Mouse (Mus musculus): ENCODE results near the gene Smc1b.

Gene Smc1b

DNA sequence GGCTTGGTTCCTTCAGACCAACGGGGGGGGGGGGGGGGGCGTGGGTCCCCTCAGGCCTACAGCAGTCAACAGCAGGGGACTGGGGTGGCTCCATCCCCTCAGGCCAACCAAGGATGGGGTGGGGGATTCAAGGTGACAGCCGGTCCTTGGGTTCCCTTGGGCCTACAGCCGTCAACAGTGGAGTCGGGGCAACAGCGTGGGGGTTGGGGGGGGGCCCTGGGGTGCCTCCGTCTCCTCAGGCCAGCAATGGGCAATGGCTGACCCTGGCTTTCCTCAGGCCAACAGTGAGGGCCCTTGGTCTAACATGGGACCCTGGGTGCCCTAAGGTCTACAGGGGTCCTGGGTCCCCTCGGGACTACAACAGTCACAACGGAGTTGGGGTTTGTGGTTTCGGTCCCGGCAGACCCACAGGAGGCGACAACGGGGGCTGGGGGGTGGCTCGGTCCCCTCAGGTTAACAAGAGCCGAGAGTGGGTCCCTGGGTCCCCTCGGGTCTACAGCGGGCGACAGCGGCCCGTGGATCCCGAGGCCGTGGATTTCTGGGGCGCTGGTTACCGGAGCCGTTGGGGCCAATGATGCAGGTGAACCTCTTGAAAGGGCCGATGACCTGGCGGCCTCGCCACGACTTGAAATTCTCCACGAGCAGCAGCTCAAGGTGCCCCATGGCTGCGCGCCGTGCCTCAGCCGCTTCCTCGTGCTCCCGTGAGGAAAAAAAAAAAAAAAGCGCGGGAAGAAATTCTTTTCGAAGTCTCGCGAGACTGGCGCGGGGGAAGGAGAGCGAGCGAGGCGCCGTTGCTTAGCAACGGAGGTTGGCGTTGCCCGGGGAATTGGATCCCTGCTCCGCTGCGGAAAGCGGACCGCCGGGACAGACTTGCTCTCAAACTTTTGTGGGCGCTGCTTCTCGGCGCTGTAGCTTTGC is at the start of gene Smc1b, which contains the start of gene Ribc2:
Smc1b (minus strand) TSS at position 690 of the 918 bp plus-strand sequence.
Ribc2 (plus strand) TSS at position 804 of the 918 bp plus-strand sequence.
- peak; percentile 28 for DNase-seq (ENCODE audit: low spot score)

DNA sequence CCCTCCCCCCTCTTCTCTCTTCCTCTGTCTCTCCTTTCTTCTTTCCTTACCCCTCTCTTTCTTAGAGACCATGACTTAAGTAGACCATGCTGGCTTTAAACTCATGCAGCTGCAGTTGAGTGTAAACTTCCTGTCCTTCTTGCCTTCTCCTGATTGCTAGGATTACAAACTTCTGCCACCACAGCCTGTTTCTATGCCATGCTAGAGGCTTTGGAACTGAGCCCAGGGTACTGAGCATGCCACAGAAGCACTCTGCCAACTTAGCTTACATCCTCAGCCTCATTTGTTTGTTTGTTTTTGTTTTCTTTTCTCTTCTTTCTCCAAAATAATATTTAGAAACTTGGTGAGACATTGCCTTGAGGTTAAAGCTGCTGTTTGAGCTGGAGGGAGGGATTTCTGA is 48.6 kb upstream of the Smc1b start:
- no peak for DNase-seq (ENCODE audit: low spot score)

DNA sequence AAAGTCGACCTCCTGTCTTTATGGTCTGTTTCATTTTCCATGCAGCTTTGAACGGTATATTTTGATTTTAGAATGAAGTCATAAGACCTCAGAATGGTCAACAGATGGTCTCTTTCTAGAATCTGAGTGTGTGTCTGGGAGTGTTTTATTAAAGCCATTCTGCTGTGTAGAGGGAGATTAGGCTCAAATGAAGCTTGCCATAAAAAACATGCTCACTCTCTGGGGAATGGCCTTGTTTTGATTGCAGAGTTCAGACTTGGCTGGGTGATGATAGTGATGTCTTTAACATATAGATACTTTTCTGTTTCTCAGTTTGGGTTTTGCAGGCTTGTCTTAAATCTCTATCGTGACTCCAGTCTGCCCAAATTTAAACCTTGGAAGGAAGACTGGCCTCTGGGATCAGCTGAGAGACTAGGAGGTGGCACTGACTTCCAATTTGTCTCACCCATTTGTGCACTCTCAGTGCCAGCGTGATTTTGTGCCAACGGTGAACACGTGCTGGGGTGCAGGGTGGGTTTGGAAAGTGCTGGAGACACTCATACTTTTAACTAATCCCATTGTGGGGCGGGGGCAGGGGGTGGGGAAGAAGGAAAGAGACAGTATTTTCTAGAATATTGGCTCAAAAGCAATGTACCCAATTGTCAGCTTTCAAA is 47.9 kb upstream of the Smc1b start:
- no peak for DNase-seq (ENCODE audit: low spot score)

DNA sequence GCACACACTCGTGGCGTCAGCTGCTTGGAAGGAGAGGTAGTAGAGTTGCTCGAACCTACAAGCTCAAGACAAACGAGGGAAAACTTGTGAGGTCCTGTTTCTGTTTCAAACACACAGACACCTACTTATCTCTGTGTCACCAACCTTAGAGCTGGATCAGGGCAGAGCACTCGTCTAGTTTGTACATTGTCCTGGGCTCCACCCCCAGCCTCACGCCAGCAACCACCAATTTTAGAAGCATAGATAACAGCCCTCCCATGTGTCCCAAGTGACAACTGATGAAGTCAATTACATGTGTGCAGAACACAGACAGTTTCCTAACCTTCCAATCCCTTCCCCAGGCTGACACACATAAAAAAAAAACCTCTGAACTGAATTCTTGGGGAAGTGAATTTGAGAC is 46.4 kb upstream of the Smc1b start:
- no peak for DNase-seq (ENCODE audit: low spot score)

DNA sequence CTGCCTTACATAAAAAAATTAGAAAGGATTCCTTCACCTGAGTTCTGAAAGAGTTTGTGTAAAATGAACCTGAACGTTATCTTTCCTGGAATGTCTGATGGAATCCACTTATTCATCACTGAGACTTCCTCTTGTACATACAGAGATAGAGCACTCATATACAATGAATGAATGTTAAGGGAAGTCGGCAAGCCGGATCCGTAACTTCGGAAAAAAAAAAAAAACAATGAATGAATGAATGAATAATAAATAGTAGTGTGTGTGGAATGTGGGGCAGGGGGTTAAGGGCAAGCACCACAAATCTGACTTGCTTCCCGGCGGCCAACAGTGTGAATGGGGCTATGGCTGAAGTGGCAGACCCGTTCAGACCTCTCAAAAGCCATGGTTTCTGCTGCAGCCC is 45.8 kb upstream of the Smc1b start:
- DNase-seq (ENCODE audit: low spot score) = no peak

DNA sequence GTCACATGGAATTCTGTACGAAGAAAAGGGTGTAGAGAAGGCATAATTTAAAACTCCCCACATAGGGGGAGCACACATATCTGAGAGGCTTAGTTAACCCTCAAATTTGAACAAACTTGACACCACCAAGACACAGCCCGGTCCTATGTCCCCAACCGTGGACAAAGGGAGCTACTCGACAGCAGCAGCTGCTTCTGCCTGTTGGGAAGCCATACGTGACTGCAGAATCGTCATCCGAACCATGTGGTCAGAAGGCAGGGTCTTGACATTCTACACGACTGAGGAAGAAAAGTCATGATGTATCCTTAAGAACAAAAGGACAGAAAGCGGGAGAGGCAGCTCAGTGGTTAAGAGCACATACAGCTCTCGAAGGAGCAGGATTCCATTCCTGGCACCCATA is 42.3 kb upstream of the Smc1b start:
- no peak for DNase-seq (ENCODE audit: low spot score)

DNA sequence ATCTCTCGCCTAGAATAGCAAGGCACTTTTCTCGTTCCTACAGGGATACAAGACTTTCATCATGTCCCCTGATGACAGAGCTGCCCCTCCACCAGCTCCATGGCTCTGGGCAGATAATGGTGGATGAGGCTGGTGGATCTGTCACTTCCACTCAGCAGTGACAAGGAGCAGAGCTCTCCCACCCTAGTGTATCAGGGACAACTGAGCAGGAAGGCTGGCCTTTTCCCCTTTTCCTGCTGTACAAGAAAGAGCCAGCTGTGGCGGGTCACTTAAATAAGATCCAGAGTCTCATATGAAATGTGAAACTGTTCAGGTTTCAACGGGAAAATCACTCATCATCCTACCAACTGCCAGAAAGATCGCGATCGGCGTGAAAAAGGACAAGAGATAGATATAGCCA is 41.7 kb upstream of the Smc1b start:
- DNase-seq (ENCODE audit: low spot score) = no peak

DNA sequence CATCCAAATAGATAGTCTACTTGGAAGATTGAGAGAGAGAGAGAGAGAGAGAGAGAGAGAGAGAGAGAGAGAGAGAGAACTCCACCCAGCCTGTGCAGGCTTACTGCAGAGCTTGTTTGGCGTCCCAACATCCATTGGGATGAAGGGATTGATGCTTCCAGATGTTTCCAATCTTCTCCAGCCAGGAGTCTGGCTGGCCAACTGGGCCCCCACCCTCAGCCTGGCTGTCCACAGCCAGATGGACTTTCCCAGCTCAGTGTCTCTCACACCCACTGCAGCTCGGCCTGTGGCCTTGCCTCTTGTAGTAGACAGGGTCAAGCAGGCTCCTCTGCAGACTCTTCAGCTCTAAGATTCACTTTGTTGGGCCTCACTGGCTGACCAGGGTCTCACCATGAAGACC is 40.3 kb upstream of the Smc1b start:
- DNase-seq (ENCODE audit: low spot score) = no peak

DNA sequence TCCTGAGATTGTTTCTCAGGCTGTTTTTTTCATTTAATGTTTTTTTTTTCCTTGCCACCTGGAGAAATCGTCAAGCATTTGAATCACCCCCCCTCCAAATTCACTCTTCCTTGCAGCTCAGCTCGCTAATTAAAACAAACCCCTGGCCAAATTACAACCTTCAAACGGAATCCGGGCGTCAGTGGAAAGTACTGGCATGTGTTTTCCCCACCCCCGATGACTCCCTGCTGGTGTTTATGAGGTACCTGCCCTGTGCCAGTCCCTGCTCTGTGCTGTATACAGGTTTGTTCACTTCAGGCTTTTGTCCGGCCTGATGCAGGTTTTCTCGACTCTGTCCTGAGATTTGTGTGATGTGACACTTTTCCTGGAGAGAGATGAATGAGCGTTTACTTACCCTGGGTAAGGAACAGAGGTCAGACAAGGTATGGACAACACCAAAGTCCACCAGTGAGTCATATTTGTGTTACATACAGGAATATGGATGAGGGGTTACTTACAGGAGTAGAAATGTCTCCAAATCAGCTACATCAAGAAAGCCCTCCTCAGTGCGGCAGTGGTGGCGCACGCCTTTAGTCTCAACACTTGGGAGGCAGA is 35.4 kb upstream of the Smc1b start:
- no peak for DNase-seq (ENCODE audit: low spot score)

DNA sequence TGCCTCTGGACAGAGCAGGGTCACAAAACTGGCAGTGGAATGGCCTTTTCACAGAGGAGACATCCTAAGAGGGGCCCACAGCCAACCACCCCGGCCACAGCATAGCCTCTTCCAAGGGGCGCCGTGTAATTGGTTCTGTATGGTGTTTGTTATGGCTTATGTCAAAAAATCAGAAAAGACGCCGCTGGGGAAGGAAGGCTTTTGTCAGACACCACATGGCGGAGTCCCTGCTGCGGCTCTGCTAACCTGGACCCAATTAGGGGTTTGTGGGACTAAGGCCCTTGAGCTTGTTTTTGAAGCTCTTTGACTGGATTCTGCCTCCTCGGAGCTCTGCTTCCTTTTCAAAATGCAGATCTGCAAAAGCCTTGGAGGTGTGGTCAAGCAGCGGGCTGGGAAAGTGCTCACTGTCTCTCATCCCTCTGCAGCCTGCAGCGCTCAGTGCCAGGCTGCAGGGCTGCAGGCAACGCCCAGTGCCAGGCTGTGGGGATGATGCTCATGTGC is 34.7 kb upstream of the Smc1b start:
- no peak for DNase-seq (ENCODE audit: low spot score)

DNA sequence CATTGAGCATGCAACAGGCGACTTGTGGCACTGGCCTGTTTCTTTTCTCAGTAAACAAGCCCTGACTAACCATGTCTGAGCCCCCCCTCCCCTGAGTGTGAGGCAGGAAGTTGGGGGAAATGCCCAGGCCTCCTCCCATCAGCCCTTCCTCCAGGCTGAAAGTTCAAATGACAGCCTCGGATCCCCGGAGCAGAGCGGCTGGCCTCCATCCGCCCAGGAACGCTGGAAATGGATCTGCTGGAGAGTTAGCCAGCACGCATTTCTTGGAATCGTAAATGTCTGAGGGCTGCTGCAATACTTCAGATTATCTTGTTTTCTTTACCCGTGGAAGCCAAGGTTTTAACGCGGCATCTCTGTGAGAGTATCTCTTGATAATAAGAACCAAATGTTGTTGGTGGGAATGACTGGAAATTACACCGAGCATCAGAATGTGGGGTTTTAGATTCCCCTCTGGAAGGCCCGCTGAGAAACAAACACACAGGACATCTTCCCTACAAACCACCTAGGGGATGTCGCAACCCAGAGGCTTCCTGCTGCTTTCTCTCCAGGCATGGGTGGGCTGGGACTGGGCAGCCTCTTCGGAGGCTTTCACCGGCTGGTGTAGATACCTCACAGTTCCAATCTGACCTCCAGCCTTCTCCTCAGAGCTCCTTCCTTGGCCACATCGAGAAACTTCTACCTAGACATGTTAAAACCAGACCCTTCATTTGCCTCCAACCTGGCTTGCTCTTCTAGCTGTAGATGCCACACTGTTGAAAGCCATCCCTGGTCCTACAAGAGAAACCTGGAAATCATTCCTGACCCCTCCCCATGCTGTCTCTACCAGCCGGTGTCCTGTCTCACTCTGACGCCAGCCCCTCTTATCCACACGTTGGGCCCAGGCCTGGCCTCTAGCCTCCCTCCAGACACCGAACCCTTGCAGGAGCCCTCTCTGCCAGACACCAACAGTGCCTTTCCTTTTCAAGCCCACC is 31.2 kb upstream of the Smc1b start:
- no peak for DNase-seq (ENCODE audit: low spot score)

DNA sequence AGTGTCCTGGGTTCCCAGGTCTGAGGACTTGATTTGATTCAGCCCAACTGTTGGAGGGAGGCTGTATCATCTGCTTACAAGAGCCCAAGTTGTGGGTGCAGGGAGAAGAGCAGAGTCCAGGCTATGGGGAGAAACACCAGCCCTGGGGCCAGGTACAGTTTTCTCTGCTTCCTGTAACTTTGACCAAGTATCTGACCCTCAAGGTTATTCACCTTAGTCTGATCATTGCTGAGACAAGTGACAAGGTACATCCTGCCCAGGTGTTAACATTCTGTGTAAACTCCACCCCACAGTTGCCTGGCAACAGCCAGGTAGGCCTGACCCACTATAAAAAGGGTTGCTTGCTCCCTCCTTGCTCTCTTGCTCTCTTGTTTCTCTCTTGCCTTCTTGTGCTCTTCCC is 29.7 kb upstream of the Smc1b start:
- DNase-seq (ENCODE audit: low spot score) = no peak

DNA sequence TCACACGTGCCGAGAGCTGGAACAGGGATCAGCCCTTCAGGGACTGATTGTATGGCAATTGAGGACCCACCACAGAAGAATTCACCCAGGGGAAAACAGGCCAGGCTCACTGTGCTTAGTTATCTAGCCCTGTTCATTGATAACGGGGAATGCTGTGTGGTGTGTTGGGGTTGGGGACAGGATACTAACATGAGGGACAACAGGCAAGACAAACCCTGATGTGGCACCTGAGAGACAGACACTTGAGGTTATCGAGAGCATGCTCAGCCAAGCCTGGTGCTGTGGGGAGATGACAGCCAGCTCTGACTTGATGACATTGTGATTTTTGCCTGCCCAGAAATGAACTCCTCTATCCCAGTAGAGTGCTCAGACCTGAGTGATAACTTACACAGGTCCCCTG is 24.4 kb upstream of the Smc1b start:
- no peak for DNase-seq (ENCODE audit: low spot score)

DNA sequence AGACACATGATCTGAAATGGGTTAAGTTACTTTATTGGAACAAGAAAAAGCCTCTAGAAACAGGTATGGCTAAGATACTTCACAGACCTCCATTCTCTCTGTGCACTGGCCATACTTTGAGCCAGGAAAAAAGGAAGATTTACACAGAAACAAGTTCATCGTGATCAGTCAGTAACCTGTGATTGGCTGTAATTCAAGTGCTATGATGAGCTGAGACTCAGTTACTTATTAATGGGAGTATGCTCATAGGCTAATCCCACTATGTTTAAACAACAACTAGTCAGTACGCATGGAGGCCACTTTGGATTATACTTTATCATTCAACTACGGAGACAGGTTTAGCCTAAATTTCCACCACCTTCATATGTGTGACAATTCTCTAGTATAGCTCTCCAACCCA is 22.3 kb upstream of the Smc1b start:
- DNase-seq (ENCODE audit: low spot score) = no peak

DNA sequence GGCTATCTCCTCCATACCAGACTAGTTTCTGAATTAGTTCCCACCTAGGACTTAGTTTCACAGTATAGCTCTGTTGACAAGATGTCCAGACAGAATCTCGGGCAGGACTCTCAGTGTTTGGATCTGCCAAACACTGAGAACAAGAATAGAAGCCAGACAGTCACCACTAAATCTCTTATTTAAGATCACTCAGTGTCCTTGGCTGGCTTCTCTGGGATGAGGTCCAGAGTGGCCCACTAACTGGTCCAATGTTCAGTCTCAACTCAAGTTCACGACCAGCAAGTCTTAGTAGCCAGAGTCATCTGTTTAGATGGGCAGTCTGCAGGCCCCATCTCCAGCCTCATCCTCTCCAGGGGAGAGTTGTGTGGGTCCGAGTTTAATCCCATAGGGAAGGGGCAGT is 20.8 kb upstream of the Smc1b start:
- DNase-seq (ENCODE audit: low spot score) = no peak

DNA sequence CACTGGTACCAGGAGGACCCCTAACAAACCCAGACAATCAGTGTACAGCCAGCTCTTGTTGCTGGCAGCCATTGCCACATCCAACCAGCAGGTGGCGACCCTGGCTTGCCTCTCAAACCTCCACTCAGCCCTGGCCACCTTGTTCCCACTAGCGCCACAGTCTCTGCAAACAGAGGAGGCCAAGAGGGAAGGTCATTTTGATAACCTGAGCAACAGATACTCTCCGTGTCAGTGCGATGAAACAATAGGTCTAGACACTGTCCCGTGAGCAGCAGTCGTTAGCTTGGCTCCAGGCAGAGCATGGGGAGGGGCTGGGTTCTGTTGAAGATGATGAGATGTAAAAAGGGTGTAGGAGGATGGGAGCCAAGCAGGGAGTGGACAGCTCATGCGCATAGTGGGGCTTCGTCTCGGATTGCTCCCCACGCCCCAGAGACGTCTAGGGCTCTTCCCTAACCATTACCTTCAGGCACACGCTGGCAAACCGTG is 19.7 kb upstream of the Smc1b start:
- peak; percentile 33 for DNase-seq (ENCODE audit: low spot score)

DNA sequence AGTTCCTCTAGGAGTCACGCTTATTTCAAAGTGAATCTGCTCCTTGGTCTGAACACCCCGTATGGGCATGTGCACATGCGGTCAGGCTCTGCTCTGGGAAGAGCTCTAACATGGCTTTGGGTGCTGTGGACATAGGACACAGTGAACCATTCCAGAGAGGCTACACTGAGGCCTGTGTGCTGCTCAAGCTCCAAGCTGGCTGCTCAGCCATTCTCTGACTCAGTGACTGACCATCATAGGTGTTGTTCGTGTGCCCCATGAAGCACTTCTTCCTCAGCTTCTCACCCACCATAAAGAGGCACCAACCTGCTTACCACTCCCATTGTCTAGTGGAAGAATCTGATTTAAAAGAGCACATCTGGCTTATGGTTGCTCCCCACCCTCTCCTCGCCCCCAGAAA is 12.5 kb upstream of the Smc1b start:
- no peak for DNase-seq (ENCODE audit: low spot score)

DNA sequence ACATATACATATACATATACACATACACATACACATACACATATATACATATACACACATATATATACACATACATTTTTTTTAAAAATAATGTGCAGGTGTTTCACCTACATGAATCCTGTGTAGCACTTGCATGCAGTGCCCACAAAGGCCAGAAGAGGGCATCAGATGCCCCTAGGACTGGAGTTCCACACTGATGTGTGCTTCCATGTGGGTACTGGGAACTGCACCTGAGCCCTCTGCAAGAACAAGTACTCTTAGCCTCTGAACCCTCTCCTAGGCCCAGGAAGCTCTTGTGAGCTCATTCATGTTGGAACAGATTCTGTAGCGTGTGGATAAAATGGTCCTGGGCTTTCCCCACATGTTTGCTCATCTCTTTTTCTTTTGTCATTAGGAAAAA is 12.0 kb upstream of the Smc1b start:
- no peak for DNase-seq (ENCODE audit: low spot score)

DNA sequence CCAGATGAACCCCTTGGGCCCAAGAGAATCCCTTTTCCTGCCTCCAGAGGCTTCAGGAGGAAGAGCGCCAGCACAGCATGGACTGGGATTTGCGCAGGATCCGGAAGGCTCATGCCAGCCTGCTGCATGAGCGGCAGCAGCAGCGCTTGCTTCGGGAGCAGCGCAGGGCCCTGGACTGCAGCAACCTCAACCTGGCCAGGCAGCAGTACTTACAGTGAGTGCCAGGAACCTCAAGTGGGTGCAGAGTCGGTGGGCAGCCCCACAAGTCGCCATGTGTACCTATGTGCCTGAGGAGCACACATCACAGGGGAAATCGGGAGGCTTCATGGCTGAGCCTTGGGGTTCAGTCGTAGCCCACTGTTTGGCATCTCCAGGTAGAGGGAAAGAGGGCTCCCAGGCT is 11.4 kb upstream of the Smc1b start:
- no peak for DNase-seq (ENCODE audit: low spot score)

DNA sequence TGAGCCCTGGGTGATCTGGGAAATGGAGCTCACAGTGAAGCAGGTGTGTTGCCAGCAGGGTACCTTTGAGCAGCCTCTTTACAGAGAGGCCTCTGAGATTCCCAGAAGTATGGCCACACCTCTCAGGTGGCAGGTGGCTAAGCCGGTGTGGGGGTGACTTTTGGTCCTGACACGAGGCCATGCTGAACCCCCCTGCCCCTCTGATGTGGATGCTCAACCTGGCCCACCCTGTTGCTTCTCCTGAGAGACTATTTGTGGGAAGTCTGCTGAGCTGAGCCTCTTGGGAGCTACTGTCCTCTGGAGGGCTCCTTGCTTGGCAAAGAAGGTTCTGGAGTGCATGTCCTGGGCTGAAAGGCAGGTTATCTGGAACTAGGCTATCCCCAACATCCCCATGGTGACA is 10.7 kb upstream of the Smc1b start:
- no peak for DNase-seq (ENCODE audit: low spot score)

DNA sequence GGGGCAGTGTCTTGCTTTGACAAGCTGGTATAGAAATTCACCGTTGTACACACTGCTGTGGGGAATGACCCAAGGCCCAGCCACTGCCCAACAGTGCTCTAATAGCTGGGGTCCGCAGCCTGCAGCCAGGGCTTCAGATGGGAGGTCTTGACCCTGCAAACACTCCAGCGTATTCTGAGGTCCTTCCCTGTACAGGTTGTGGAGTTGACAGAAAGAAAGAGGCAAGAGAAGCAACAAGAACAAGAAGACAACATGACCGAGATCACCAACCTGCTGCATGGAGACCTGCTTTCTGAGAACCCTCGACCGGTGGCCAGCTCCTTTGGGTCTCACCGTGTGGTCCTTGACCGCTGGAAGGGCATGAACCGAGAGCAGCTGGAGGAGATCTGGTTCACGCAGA is 9.5 kb upstream of the Smc1b start:
- no peak for DNase-seq (ENCODE audit: low spot score)

DNA sequence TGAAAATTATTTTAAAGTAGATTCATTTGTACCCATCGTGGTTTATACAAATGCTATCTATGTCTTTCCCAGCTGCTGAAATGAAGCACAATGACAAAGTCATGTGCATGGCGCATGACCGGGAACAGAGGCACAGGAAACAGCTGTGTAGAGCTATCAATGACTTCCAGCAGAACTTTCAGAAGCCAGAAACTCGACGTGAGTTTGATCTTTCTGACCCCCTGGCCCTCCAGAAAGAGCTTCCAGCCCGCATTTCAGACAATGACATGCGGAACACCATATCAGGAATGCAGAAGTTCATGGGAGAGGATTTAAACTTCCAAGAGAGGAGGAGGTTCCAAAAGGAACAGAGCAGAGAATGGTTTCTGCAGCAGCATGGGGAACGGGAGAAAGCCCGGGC is 3.4 kb upstream of the Smc1b start:
- DNase-seq (ENCODE audit: low spot score) = no peak

Measured in left cerebral cortex, adult 11 months (tissue).